Mouse (Mus musculus): ENCODE data around the gene Wdr92. TPM values are rescaled to one million over a fixed set of nuclear protein-coding genes. Genes with fewer than 3 reads are reported as not detected.

Gene Wdr92
- polyA plus RNA-seq, 1 experiment from 2014 or later, result 27.5 TPM

DNA sequence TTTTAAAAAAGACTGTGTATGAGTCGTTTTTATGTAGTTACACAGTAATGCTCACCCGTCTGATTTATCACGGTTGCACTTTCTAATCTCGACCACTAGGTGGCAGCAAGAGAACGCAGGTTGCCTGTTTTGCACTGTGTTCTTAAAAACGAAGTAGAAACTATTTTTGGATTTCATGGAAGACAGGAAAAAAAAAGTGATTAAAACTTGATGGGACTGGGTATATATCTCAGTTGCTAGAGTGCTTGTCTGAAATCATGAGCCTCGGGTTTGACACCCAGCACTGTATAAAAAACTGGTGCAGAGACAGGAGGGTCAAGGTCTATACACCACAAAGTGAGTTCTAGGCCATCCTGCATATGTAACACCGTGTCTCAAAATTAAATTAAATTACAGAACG lies 98.1 kb downstream of the Wdr92 start:
- ATAC-seq (ENCODE audit: low FRiP score, low read depth), result peak; percentile 66; the same call in 1 of the 2 replicates
- H3K27ac ChIP-seq, result no peak overlapping the region
- no peaks in the 10 kb centered on the region for H3K9me3 ChIP-seq
- no peak overlapping the region for H3K9ac ChIP-seq
- H3K27me3 ChIP-seq, result peaks cover 16% of the 10 kb centered on the region
- WGBS, result 15% methylated on average over 9 of the region's 9 CpGs
- H3K4me1 ChIP-seq, result no peaks in the 10 kb centered on the region
- no peak overlapping the region for H3K4me3 ChIP-seq
- no peaks in the 10 kb centered on the region for H3K36me3 ChIP-seq
- H3K4me2 ChIP-seq (replicated peaks), result no peak overlapping the region

Other genes starting within 250 kb of the Wdr92 start
- 1.7 and 1.8 TPM in 2 replicates for gene Fbxo48, start 230.7 kb upstream of the Wdr92 start, polyA plus RNA-seq (2015; fragmentation: Nextera tagmentation; extraction: Ambion mirVana)
- 17.2 and 17.4 TPM in 2 replicates for gene Cnrip1, start 130.5 kb upstream of the Wdr92 start, polyA plus RNA-seq (2015; fragmentation: Nextera tagmentation; extraction: Ambion mirVana)
- gene Plek, start 129.7 kb upstream of the Wdr92 start, polyA plus RNA-seq (2015; fragmentation: Nextera tagmentation; extraction: Ambion mirVana), result 3.1 and 3.4 TPM in 2 replicates
- gene Ppp3r1, start 22.8 kb upstream of the Wdr92 start, polyA plus RNA-seq (2015; fragmentation: Nextera tagmentation; extraction: Ambion mirVana), result 95.3 and 96.3 TPM in 2 replicates
- gene Pno1, start 29.5 kb downstream of the Wdr92 start, polyA plus RNA-seq (2015; fragmentation: Nextera tagmentation; extraction: Ambion mirVana), result 76.7 and 77.1 TPM in 2 replicates
- 119 and 120 TPM in 2 replicates for gene C1d, start 75.5 kb downstream of the Wdr92 start, polyA plus RNA-seq (2015; fragmentation: Nextera tagmentation; extraction: Ambion mirVana)